Mouse (Mus musculus) G1E (cell line): ENCODE measurements around the gene Vac14.

Experiments used
- CTCF ChIP-seq: IDR thresholded peaks from 2 replicates; pipeline ENCODE4 v1.5.1; 2012; ENCODE audit warnings: low read depth, low read length, inconsistent platforms, mixed read lengths
- TAL1 ChIP-seq: conservative IDR thresholded peaks from 2 replicates; pipeline ENCODE4 v1.6.1; 2012; ENCODE audit warnings: low read depth, low read length, inconsistent platforms, mixed read lengths

GRCm38 (mm10) chr8:110731346-110731859 is 113.0 kb downstream of the Vac14 start:
- TF ChIP-seq CTCF (no peak), TAL1 (no peak)
